Mouse (Mus musculus): Measurements from ENCODE around the gene Cited4. TPM values are rescaled to one million over a fixed set of nuclear protein-coding genes. Genes with fewer than 3 reads are reported as not detected.

Cited4 gene
- polyA plus RNA-seq, 1 experiment from 2014 or later = 7.3 TPM

- peaks cover 30% of the 10 kb centered on the region for H3K27me3 ChIP-seq (ENCODE audit: control insufficient read depth, insufficient read depth, low read length)
- no peaks in the 10 kb centered on the region for H3K9me3 ChIP-seq (ENCODE audit: control insufficient read depth, low read length)
- DNase-seq (ENCODE audit: low spot score) (no peak), ATAC-seq (ENCODE audit: insufficient number of reproducible peaks, low FRiP score, low TSS enrichment, low read depth) (no peak)
- no peak overlapping the region for H3K27ac ChIP-seq (replicated peaks; ENCODE audit: low read depth, low read length)
- H3K4me1 ChIP-seq (ENCODE audit: control insufficient read depth, insufficient read depth, low read length) = peaks cover 12% of the 10 kb centered on the region
- no peaks in the 10 kb centered on the region for H3K36me3 ChIP-seq (ENCODE audit: control insufficient read depth, insufficient read depth, low read length)
- 68% methylated on average over 5 of the region's 5 CpGs for WGBS
- H3K9ac ChIP-seq (ENCODE audit: low read length) = no peak overlapping the region
- no peak overlapping the region for H3K4me3 ChIP-seq (ENCODE audit: low read depth, low read length)
- H3K4me2 ChIP-seq (ENCODE audit: low read depth, severe bottlenecking) = no peak overlapping the region
Measured at GRCm38 (mm10) chr4:120669585-120669984, 3.2 kb downstream of the Cited4 start.

GRCm38 (mm10) chr4:120671046-120671445, 4.7 kb downstream of the Cited4 start:
- Histone ChIP-seq H3K9ac (ENCODE audit: low read length) (no peak overlapping the region), H3K9me3 (ENCODE audit: control insufficient read depth, low read length) (no peaks in the 10 kb centered on the region), H3K36me3 (ENCODE audit: control insufficient read depth, insufficient read depth, low read length) (no peaks in the 10 kb centered on the region), H3K4me1 (ENCODE audit: control insufficient read depth, insufficient read depth, low read length) (peaks cover 12% of the 10 kb centered on the region), H3K4me2 (ENCODE audit: low read depth, severe bottlenecking) (no peak overlapping the region), H3K27ac (replicated peaks; ENCODE audit: low read depth, low read length) (no peak overlapping the region), H3K4me3 (ENCODE audit: low read depth, low read length) (no peak overlapping the region), H3K27me3 (ENCODE audit: control insufficient read depth, insufficient read depth, low read length) (peaks cover 28% of the 10 kb centered on the region)
- no peak for ATAC-seq (ENCODE audit: insufficient number of reproducible peaks, low FRiP score, low TSS enrichment, low read depth)
- no peak for DNase-seq (ENCODE audit: low spot score)
- 59% methylated on average over 12 of the region's 12 CpGs for WGBS

DNA sequence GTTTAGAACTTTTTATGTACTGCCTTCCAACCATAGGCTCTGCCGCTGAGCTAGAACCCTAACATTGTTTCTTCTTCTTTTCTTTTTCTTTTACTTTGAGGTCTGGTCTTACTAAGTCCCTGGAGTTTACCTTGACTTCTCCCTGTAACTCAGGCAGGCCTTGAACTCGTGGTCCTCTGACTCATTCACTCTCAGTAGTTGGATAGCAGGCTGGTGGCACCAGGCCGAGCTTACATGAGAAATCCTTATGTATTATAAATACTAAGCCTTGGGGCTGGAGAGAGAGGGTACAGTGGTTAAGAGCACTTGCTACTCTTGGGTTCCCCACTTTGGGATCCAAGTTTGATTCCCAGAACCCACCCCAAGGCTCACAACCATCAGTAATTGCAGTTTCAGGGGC, 7.2 kb downstream of the Cited4 start:
- Histone ChIP-seq H3K36me3 (ENCODE audit: control insufficient read depth, insufficient read depth, low read length) (no peaks in the 10 kb centered on the region), H3K27ac (replicated peaks; ENCODE audit: low read depth, low read length) (no peak overlapping the region), H3K9ac (ENCODE audit: low read length) (no peak overlapping the region), H3K9me3 (ENCODE audit: control insufficient read depth, low read length) (no peaks in the 10 kb centered on the region), H3K4me3 (ENCODE audit: low read depth, low read length) (no peak overlapping the region), H3K27me3 (ENCODE audit: control insufficient read depth, insufficient read depth, low read length) (peaks cover 6% of the 10 kb centered on the region), H3K4me2 (ENCODE audit: low read depth, severe bottlenecking) (no peak overlapping the region), H3K4me1 (ENCODE audit: control insufficient read depth, insufficient read depth, low read length) (no peaks in the 10 kb centered on the region)
- WGBS = 91% methylated on average over 3 of the region's 3 CpGs
- DNase-seq (ENCODE audit: low spot score) = no peak
- no peak for ATAC-seq (ENCODE audit: insufficient number of reproducible peaks, low FRiP score, low TSS enrichment, low read depth)

DNA sequence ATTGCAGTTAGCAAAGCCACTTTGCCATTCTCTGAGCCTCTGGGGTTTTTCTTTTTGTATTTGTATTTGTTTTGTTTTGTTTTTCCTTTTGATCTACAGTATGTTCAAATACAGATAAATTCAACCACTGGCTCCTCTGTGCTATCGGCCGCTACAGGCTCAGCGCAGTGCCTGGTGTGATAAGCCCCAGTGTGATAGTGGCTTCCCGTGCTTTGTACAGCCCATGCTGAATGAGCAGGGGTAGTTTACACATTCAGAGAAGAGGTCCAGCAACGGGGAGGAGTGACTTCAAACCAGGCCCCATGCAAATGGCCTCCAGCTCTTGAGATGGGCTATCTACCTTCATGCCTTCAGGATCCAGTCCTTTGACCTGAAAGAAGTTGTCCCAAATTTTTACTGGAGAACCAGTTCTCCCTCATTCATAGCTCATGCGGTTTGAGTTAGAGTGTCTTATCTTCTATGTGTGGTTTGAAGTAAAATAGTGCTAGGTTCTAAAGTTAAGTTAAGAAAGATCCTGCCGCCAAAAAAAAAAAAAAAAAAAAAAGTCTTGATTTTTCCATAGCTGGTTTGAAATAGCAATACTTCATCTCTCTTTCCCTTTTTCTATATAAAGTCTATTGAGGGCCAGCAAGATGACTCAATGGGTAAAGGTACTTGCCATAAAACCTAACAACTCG, 8.5 kb downstream of the Cited4 start:
- ATAC-seq (ENCODE audit: insufficient number of reproducible peaks, low FRiP score, low TSS enrichment, low read depth) (no peak), DNase-seq (ENCODE audit: low spot score) (no peak)
- Histone ChIP-seq H3K9ac (ENCODE audit: low read length) (no peak overlapping the region), H3K4me3 (ENCODE audit: low read depth, low read length) (no peak overlapping the region), H3K27me3 (ENCODE audit: control insufficient read depth, insufficient read depth, low read length) (no peaks in the 10 kb centered on the region), H3K4me2 (ENCODE audit: low read depth, severe bottlenecking) (no peak overlapping the region), H3K4me1 (ENCODE audit: control insufficient read depth, insufficient read depth, low read length) (no peaks in the 10 kb centered on the region), H3K9me3 (ENCODE audit: control insufficient read depth, low read length) (no peaks in the 10 kb centered on the region), H3K27ac (replicated peaks; ENCODE audit: low read depth, low read length) (no peak overlapping the region), H3K36me3 (ENCODE audit: control insufficient read depth, insufficient read depth, low read length) (no peaks in the 10 kb centered on the region)
- 80% methylated on average over 8 of the region's 8 CpGs for WGBS

DNA sequence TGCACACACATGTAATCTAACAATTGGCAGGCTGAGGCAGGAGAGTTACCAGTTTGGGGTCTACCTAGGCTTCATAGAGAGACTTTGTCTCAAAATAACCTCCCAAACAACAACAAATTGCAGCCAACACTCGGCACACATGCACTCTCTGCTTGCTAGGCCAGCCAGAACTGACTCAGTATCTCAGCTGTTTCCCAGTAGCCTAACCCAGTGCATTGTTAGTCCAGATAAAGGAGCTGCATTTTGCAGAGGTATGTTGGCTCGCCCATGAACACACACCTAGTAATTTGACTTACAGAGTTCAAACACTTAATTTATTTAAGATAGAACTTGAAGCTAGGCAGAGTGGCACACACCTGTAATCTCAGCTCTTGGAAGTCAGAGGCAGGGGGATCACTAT, 9.3 kb downstream of the Cited4 start:
- Histone ChIP-seq H3K4me3 (ENCODE audit: low read depth, low read length) (no peak overlapping the region), H3K27ac (replicated peaks; ENCODE audit: low read depth, low read length) (no peak overlapping the region), H3K9ac (ENCODE audit: low read length) (no peak overlapping the region), H3K9me3 (ENCODE audit: control insufficient read depth, low read length) (no peaks in the 10 kb centered on the region), H3K4me1 (ENCODE audit: control insufficient read depth, insufficient read depth, low read length) (no peaks in the 10 kb centered on the region), H3K4me2 (ENCODE audit: low read depth, severe bottlenecking) (no peak overlapping the region), H3K36me3 (ENCODE audit: control insufficient read depth, insufficient read depth, low read length) (no peaks in the 10 kb centered on the region), H3K27me3 (ENCODE audit: control insufficient read depth, insufficient read depth, low read length) (no peaks in the 10 kb centered on the region)
- 62% methylated on average over 2 of the region's 2 CpGs for WGBS
- DNase-seq (ENCODE audit: low spot score) (no peak), ATAC-seq (ENCODE audit: insufficient number of reproducible peaks, low FRiP score, low TSS enrichment, low read depth) (no peak)

- 55% methylated on average over 7 of the region's 7 CpGs for WGBS
Measured at GRCm38 (mm10) chr4:120680953-120681352, 14.6 kb downstream of the Cited4 start.

GRCm38 (mm10) chr4:120682168-120682567, 15.8 kb downstream of the Cited4 start:
- no peaks in the 10 kb centered on the region for H3K9me3 ChIP-seq (ENCODE audit: control insufficient read depth, low read length)
- ATAC-seq (ENCODE audit: insufficient number of reproducible peaks, low FRiP score, low TSS enrichment, low read depth) = no peak
- H3K9ac ChIP-seq (ENCODE audit: low read length) = no peak overlapping the region
- WGBS = 36% methylated on average over 10 of the region's 10 CpGs
- H3K36me3 ChIP-seq (ENCODE audit: control insufficient read depth, insufficient read depth, low read length) = no peaks in the 10 kb centered on the region
- no peak overlapping the region for H3K4me3 ChIP-seq (ENCODE audit: low read depth, low read length)
- no peaks in the 10 kb centered on the region for H3K27me3 ChIP-seq (ENCODE audit: control insufficient read depth, insufficient read depth, low read length)
- H3K27ac ChIP-seq (replicated peaks; ENCODE audit: low read depth, low read length) = no peak overlapping the region
- H3K4me2 ChIP-seq (ENCODE audit: low read depth, severe bottlenecking) = no peak overlapping the region
- peak; percentile 74 for DNase-seq (ENCODE audit: low spot score)
- no peaks in the 10 kb centered on the region for H3K4me1 ChIP-seq (ENCODE audit: control insufficient read depth, insufficient read depth, low read length)

More at GRCm38 (mm10) chr4:120680953-120681352, 14.6 kb downstream of the Cited4 start:
- H3K27me3 ChIP-seq (ENCODE audit: control insufficient read depth, insufficient read depth, low read length) = no peaks in the 10 kb centered on the region
- no peak overlapping the region for H3K9ac ChIP-seq (ENCODE audit: low read length)
- no peaks in the 10 kb centered on the region for H3K9me3 ChIP-seq (ENCODE audit: control insufficient read depth, low read length)
- ATAC-seq (ENCODE audit: insufficient number of reproducible peaks, low FRiP score, low TSS enrichment, low read depth) (no peak), DNase-seq (ENCODE audit: low spot score) (peak; percentile 49)
- H3K4me3 ChIP-seq (ENCODE audit: low read depth, low read length) = no peak overlapping the region
- no peak overlapping the region for H3K4me2 ChIP-seq (ENCODE audit: low read depth, severe bottlenecking)
- H3K27ac ChIP-seq (replicated peaks; ENCODE audit: low read depth, low read length) = no peak overlapping the region
- no peaks in the 10 kb centered on the region for H3K4me1 ChIP-seq (ENCODE audit: control insufficient read depth, insufficient read depth, low read length)
- H3K36me3 ChIP-seq (ENCODE audit: control insufficient read depth, insufficient read depth, low read length) = no peaks in the 10 kb centered on the region

GRCm38 (mm10) chr4:120683278-120683997, 17.1 kb downstream of the Cited4 start:
- Histone ChIP-seq H3K27me3 (ENCODE audit: control insufficient read depth, insufficient read depth, low read length) (no peaks in the 10 kb centered on the region), H3K4me2 (ENCODE audit: low read depth, severe bottlenecking) (no peak overlapping the region), H3K9ac (ENCODE audit: low read length) (no peak overlapping the region), H3K27ac (replicated peaks; ENCODE audit: low read depth, low read length) (no peak overlapping the region), H3K4me1 (ENCODE audit: control insufficient read depth, insufficient read depth, low read length) (no peaks in the 10 kb centered on the region), H3K4me3 (ENCODE audit: low read depth, low read length) (no peak overlapping the region), H3K9me3 (ENCODE audit: control insufficient read depth, low read length) (no peaks in the 10 kb centered on the region), H3K36me3 (ENCODE audit: control insufficient read depth, insufficient read depth, low read length) (no peaks in the 10 kb centered on the region)
- DNase-seq (ENCODE audit: low spot score) = no peak
- 60% methylated on average over 9 of the region's 9 CpGs for WGBS
- ATAC-seq (ENCODE audit: insufficient number of reproducible peaks, low FRiP score, low TSS enrichment, low read depth) = no peak
